Mouse (Mus musculus): Measurements from ENCODE around the gene Fbxl5. TPM values are rescaled to one million over a fixed set of nuclear protein-coding genes. Genes with fewer than 3 reads are reported as not detected.

Gene Fbxl5
- polyA plus RNA-seq, 1 experiment from 2014 or later = 66.6 TPM

DNA sequence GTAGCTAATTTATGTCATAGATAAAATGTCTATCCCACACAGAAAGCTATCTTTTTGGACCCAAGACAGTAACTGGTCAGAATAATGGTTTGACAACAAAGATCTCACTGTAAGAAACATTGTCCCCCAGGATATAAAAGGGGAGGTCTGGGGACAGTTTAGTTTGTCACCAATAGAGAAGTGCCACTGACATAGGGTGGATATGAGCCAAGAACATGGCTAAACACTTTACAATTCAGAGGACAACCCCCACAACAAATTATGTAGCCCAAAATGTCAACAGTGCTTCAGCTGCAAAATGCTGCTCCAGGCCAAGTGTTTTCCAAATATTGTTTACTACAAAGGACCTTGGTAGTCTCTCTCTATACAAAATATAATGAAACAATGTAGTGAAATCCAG, 45.0 kb downstream of the Fbxl5 start:
- Histone ChIP-seq H3K27ac (ENCODE audit: low read length) (no peak overlapping the region), H3K27me3 (ENCODE audit: insufficient read depth, low read length) (no peaks in the 10 kb centered on the region), H3K36me3 (ENCODE audit: insufficient read depth, low read length) (0 out of 2 replicates have a peak, but pooled peaks cover 3% of the 10 kb centered on the region), H3K9me3 (ENCODE audit: low read length) (no peaks in the 10 kb centered on the region), H3K9ac (replicated peaks; ENCODE audit: low read length) (no peak overlapping the region), H3K4me2 (replicated peaks; ENCODE audit: low read depth, low read length) (no peak overlapping the region), H3K4me3 (ENCODE audit: low read length) (no peak overlapping the region), H3K4me1 (ENCODE audit: insufficient read depth, low read length) (peaks cover 12% of the 10 kb centered on the region)
- no peak for ATAC-seq (ENCODE audit: low FRiP score, low TSS enrichment)

DNA sequence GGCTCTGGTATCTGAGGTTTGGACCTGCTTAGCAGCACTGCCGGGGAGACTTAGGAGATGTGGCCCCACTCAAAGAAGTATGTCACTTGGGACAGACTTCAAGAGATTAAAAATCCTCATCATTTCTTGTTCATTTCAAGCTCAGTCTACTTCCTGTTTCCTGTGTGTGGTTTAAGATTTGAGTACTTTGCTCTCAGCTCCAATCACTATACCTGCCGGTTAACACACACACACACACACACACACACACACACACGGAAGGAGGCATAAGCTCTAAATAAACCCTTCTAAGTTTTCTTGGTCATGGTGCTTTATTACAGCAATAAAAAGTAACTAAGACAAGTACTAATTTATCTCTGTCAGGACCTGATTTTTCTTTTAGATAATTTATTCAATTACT, 49.9 kb downstream of the Fbxl5 start:
- H3K27me3 ChIP-seq (ENCODE audit: insufficient read depth, low read length) = no peaks in the 10 kb centered on the region
- no peak overlapping the region for H3K4me3 ChIP-seq (ENCODE audit: low read length)
- no peaks in the 10 kb centered on the region for H3K9me3 ChIP-seq (ENCODE audit: low read length)
- H3K9ac ChIP-seq (replicated peaks; ENCODE audit: low read length) = no peak overlapping the region
- H3K4me2 ChIP-seq (replicated peaks; ENCODE audit: low read depth, low read length) = no peak overlapping the region
- 72% methylated on average over 3 of the region's 3 CpGs for WGBS
- H3K4me1 ChIP-seq (ENCODE audit: insufficient read depth, low read length) = 0 out of 2 replicates have a peak, but pooled peaks cover 3% of the 10 kb centered on the region
- H3K27ac ChIP-seq (ENCODE audit: low read length) = no peak overlapping the region
- H3K36me3 ChIP-seq (ENCODE audit: insufficient read depth, low read length) = peaks cover 22% of the 10 kb centered on the region
- ATAC-seq (ENCODE audit: low FRiP score, low TSS enrichment) = no peak

DNA sequence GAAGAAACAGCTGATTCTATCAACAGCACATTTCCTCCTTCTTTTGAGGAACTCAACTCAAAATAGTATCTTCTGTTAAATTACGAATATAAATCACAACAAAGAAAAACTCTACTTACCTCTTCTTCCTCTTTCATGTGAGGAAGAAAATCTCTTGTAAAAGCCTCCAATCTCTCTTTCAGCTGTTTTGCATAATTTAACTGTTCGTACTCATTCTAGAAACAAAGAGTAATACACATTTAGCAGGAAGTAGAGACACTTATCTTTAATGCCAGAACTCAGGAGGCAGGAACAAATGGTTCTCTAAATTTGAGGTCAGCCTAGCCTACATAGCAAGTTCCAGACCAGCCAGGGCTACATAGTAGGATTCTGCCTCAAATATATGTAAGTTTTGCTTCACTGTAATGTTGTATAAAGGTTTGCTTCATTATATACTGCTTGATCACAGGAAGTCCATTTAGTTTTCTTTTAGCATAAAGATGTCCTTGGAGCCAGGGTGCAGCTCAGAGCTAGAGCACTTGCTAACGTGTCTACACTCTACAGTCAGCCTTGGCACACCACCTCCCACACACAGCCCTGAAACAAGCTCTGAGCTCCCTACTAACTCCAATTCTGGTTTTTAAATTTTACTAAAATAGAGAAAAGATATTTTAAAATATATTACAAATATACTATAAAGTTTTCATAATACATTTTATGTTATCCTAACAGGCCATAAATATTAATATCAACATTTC, 50.7 kb downstream of the Fbxl5 start:
- Histone ChIP-seq H3K9me3 (ENCODE audit: low read length) (no peaks in the 10 kb centered on the region), H3K4me2 (replicated peaks; ENCODE audit: low read depth, low read length) (no peak overlapping the region), H3K27ac (ENCODE audit: low read length) (no peak overlapping the region), H3K4me1 (ENCODE audit: insufficient read depth, low read length) (no peaks in the 10 kb centered on the region), H3K27me3 (ENCODE audit: insufficient read depth, low read length) (no peaks in the 10 kb centered on the region), H3K4me3 (ENCODE audit: low read length) (no peak overlapping the region), H3K9ac (replicated peaks; ENCODE audit: low read length) (no peak overlapping the region), H3K36me3 (ENCODE audit: insufficient read depth, low read length) (peaks cover 25% of the 10 kb centered on the region)
- WGBS = 76% methylated on average over 3 of the region's 3 CpGs
- ATAC-seq (ENCODE audit: low FRiP score, low TSS enrichment) = no peak

DNA sequence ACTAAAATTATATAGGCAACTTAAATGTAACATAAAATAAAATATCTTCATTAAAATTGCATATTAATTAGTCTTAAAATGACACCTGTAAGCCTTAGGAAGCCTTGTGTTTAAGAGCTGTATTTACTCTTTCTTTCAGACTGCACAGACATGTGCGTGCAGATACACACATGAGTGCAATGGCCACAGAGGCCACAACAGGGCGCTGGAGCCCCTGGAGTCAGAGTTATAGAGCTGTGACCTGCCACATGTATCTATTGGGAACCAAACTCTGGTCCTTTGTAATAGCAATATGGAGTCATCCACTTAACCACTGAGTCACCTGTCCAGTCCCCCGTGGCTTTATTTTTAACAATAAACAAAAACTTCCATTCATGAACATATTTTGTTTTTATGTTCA, 72.3 kb downstream of the Fbxl5 start:
- Histone ChIP-seq H3K4me3 (ENCODE audit: low read length) (no peak overlapping the region), H3K4me1 (ENCODE audit: insufficient read depth, low read length) (no peaks in the 10 kb centered on the region), H3K36me3 (ENCODE audit: insufficient read depth, low read length) (peaks cover 9% of the 10 kb centered on the region; the same call in 1 of the 2 replicates), H3K9me3 (ENCODE audit: low read length) (no peaks in the 10 kb centered on the region), H3K9ac (replicated peaks; ENCODE audit: low read length) (no peak overlapping the region), H3K27me3 (ENCODE audit: insufficient read depth, low read length) (no peaks in the 10 kb centered on the region), H3K4me2 (replicated peaks; ENCODE audit: low read depth, low read length) (no peak overlapping the region), H3K27ac (ENCODE audit: low read length) (no peak overlapping the region)
- 85% methylated on average over 3 of the region's 3 CpGs for WGBS
- no peak for ATAC-seq (ENCODE audit: low FRiP score, low TSS enrichment)

DNA sequence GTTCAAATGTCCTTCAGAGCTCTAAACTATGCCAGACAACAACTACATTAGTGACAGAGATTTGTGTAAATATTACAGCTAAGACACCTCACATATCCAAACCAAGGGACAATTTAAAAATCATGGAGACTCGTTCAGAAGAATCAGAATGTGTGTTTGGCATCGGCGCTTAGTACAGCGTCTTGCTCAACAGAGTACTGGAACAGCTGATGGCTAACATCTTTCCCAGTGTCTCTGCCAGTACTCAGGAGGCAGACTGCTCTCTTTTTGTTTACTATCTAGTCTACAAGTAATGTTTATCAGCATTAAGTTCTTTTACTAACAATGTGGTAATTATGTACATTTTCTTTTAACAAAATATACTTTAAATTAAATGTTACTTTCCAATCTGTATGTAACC, 73.4 kb downstream of the Fbxl5 start:
- H3K36me3 ChIP-seq (ENCODE audit: insufficient read depth, low read length) = peaks cover 9% of the 10 kb centered on the region; the same call in 1 of the 2 replicates
- H3K27ac ChIP-seq (ENCODE audit: low read length) = no peak overlapping the region
- H3K27me3 ChIP-seq (ENCODE audit: insufficient read depth, low read length) = no peaks in the 10 kb centered on the region
- no peak overlapping the region for H3K4me2 ChIP-seq (replicated peaks; ENCODE audit: low read depth, low read length)
- no peak overlapping the region for H3K9ac ChIP-seq (replicated peaks; ENCODE audit: low read length)
- H3K4me3 ChIP-seq (ENCODE audit: low read length) = no peak overlapping the region
- no peaks in the 10 kb centered on the region for H3K9me3 ChIP-seq (ENCODE audit: low read length)
- ATAC-seq (ENCODE audit: low FRiP score, low TSS enrichment) = no peak
- H3K4me1 ChIP-seq (ENCODE audit: insufficient read depth, low read length) = no peaks in the 10 kb centered on the region
- WGBS = 94% methylated on average over 4 of the region's 4 CpGs

DNA sequence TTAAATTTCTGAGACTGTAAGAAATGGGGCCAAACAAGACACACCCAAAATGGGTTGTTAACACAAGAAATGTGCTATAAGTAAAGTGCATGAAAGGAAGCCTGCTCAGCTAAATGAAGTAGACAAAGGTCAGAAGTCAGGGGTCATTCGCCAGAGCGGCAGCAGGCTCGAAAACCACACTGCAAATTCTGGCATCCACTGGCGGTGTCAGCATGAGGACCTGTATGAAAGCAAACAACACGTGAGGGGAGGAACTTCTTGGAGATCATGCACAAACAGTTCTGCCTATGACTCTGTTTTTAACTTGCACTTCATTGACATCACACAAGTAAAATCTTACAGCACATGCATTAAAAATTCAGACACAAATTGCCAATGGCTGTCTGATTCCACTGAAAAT, 76.3 kb downstream of the Fbxl5 start:
- peaks cover 16% of the 10 kb centered on the region; the same call in 1 of the 2 replicates for H3K36me3 ChIP-seq (ENCODE audit: insufficient read depth, low read length)
- H3K4me1 ChIP-seq (ENCODE audit: insufficient read depth, low read length) = no peaks in the 10 kb centered on the region
- no peak for ATAC-seq (ENCODE audit: low FRiP score, low TSS enrichment)
- no peak overlapping the region for H3K4me3 ChIP-seq (ENCODE audit: low read length)
- no peak overlapping the region for H3K9ac ChIP-seq (replicated peaks; ENCODE audit: low read length)
- H3K4me2 ChIP-seq (replicated peaks; ENCODE audit: low read depth, low read length) = no peak overlapping the region
- H3K9me3 ChIP-seq (ENCODE audit: low read length) = no peaks in the 10 kb centered on the region
- WGBS = 54% methylated on average over 5 of the region's 5 CpGs
- no peak overlapping the region for H3K27ac ChIP-seq (ENCODE audit: low read length)
- no peaks in the 10 kb centered on the region for H3K27me3 ChIP-seq (ENCODE audit: insufficient read depth, low read length)

DNA sequence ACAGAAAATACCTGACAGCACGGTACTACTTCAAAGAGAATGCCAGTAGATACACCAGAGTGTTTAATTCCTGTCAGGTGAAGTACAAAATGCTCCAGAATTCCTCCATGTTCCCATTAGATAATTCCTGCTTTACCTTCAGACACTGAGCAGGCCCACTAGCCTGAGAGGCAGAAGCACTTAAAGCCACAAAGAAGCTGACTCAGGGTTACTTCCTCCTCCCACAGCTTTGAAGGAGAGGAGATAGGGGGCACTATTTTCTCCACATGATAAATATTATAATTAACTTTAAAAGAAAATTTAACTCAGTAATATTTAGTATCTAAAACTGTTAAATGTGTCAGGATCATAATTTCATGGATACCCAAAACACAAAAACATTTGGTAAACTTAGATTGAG, 77.3 kb downstream of the Fbxl5 start:
- Histone ChIP-seq H3K9ac (replicated peaks; ENCODE audit: low read length) (no peak overlapping the region), H3K4me2 (replicated peaks; ENCODE audit: low read depth, low read length) (no peak overlapping the region), H3K9me3 (ENCODE audit: low read length) (no peaks in the 10 kb centered on the region), H3K27me3 (ENCODE audit: insufficient read depth, low read length) (no peaks in the 10 kb centered on the region), H3K4me3 (ENCODE audit: low read length) (no peak overlapping the region), H3K27ac (ENCODE audit: low read length) (no peak overlapping the region), H3K36me3 (ENCODE audit: insufficient read depth, low read length) (peaks cover 15% of the 10 kb centered on the region; the same call in 1 of the 2 replicates), H3K4me1 (ENCODE audit: insufficient read depth, low read length) (no peaks in the 10 kb centered on the region)
- 95% methylated on average over 1 of the region's 1 CpGs for WGBS
- no peak for ATAC-seq (ENCODE audit: low FRiP score, low TSS enrichment)

DNA sequence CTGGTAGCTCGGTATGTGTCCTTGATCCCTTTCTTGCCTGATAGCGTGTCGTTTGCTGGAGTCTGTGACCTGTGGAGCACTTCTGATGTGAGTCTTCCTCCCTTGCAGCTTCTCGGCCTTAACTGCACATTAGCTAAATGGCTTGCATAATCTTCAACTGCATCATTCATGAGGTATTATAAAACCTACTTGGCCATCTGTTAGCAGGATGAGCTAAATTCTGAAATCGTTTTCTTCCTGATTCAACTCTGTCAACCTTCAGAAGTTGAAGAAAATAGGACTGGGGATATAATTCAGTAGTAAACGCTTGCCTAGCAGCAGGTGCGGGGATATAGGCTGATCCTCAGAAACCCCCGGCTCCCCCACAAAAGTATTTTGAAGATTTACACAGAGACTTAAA, 89.1 kb downstream of the Fbxl5 start:
- H3K4me2 ChIP-seq (replicated peaks; ENCODE audit: low read depth, low read length) = no peak overlapping the region
- 71% methylated on average over 8 of the region's 8 CpGs for WGBS
- no peak overlapping the region for H3K27ac ChIP-seq (ENCODE audit: low read length)
- H3K36me3 ChIP-seq (ENCODE audit: insufficient read depth, low read length) = peaks cover 19% of the 10 kb centered on the region
- ATAC-seq (ENCODE audit: low FRiP score, low TSS enrichment) = no peak
- H3K9ac ChIP-seq (replicated peaks; ENCODE audit: low read length) = no peak overlapping the region
- no peak overlapping the region for H3K4me3 ChIP-seq (ENCODE audit: low read length)
- no peaks in the 10 kb centered on the region for H3K4me1 ChIP-seq (ENCODE audit: insufficient read depth, low read length)
- no peaks in the 10 kb centered on the region for H3K9me3 ChIP-seq (ENCODE audit: low read length)
- no peaks in the 10 kb centered on the region for H3K27me3 ChIP-seq (ENCODE audit: insufficient read depth, low read length)

DNA sequence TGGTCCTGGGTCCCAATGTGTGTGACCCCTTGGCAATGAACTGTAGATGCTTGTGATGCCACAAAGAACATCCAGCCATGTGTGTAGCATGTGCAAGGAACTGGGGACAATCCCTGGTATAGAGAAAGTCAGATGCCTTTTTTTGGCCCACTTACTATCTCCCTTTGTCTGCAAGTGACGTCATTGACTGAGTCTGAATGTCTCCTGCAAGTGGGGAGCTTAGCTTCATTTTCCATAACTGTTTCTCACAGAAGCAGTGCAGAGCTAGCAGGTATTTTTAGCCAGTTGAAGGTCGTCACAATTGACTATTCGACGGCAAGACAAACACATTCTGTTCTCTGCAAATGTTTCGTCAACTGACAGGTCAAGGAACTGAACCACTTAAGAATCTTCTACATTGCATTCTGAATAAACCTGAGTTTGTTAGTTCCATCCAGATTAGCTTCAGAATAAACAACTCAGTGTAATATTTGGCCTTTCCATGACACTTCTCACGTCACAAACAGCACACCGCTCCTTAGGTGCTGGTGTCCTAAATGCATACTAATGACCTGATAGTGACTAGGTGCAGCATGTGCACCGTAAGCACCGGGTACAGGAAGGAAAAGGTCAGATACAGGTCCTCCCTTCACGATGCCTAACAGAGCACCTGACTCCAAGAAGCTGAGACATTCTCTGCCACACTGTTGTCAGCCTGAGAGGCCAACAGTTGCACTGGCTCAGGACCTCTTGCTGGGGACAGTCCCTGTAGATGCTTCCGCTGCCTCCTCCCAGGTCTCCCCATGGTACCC, 92.9 kb downstream of the Fbxl5 start:
- H3K27me3 ChIP-seq (ENCODE audit: insufficient read depth, low read length) = no peaks in the 10 kb centered on the region
- no peak overlapping the region for H3K9ac ChIP-seq (replicated peaks; ENCODE audit: low read length)
- H3K4me2 ChIP-seq (replicated peaks; ENCODE audit: low read depth, low read length) = no peak overlapping the region
- no peak for ATAC-seq (ENCODE audit: low FRiP score, low TSS enrichment)
- peaks cover 17% of the 10 kb centered on the region for H3K36me3 ChIP-seq (ENCODE audit: insufficient read depth, low read length)
- H3K9me3 ChIP-seq (ENCODE audit: low read length) = no peaks in the 10 kb centered on the region
- H3K4me3 ChIP-seq (ENCODE audit: low read length) = no peak overlapping the region
- no peak overlapping the region for H3K27ac ChIP-seq (ENCODE audit: low read length)
- no peaks in the 10 kb centered on the region for H3K4me1 ChIP-seq (ENCODE audit: insufficient read depth, low read length)
- WGBS = 85% methylated on average over 11 of the region's 11 CpGs

DNA sequence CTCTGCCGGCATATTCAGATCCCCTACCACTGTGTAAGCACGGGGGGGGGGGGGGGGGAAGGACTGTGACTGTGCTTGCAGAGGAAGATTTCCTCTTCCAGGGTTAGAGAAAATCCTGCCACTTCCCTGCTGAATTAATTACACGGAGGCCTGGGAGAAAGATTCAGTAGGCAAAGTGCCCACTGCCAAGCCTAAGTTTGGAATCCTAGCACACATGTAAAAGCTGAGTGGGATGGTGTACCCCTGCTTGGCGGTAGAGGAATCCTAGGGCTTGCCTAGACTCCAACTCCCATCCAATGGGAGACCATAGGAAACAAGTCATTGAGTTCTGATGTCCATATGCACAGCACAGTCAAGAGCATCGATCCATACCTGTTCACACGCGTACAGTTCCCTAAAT, 97.6 kb downstream of the Fbxl5 start:
- H3K4me3 ChIP-seq (ENCODE audit: low read length) = no peak overlapping the region
- WGBS = 84% methylated on average over 7 of the region's 7 CpGs
- H3K36me3 ChIP-seq (ENCODE audit: insufficient read depth, low read length) = peaks cover 34% of the 10 kb centered on the region
- no peak overlapping the region for H3K9ac ChIP-seq (replicated peaks; ENCODE audit: low read length)
- no peak for ATAC-seq (ENCODE audit: low FRiP score, low TSS enrichment)
- H3K4me2 ChIP-seq (replicated peaks; ENCODE audit: low read depth, low read length) = no peak overlapping the region
- no peaks in the 10 kb centered on the region for H3K9me3 ChIP-seq (ENCODE audit: low read length)
- H3K27me3 ChIP-seq (ENCODE audit: insufficient read depth, low read length) = no peaks in the 10 kb centered on the region
- no peaks in the 10 kb centered on the region for H3K4me1 ChIP-seq (ENCODE audit: insufficient read depth, low read length)
- no peak overlapping the region for H3K27ac ChIP-seq (ENCODE audit: low read length)

Data from kidney, embryonic 16.5 days (tissue).